Mouse (Mus musculus): ENCODE results near the gene Iffo1. TPM values are rescaled to one million over a fixed set of nuclear protein-coding genes. Genes with fewer than 3 reads are reported as not detected.

The Iffo1 gene
- total and polyA plus RNA-seq, 3 experiments, result 5.7 to 19.7 (median 7.0) TPM

DNA sequence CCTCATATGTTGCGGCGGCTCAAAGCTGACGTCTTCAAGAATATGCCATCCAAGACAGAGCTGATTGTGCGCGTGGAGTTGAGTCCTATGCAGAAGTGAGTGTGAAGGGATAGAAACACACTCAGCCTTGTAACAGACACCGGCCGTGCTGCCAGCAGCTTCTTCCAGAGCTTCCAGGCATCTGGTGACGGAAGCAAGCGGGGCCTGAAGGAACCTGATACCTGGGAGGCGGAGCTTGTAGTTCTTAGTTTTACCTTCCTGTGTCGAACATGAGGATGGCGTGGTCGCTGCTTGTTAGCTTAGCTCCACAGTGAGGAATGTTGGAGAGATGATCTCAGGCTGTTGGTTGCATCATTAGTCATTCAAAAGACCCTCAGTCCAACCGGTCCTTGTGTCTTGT is 35.7 kb upstream of the Iffo1 start:
- TF ChIP-seq EP300 (IDR thresholded peaks at IDR 0.05; ENCODE audit: insufficient read depth, low read depth, low read length), result no peak
- no peak overlapping the region for H3K9ac ChIP-seq (ENCODE audit: low read depth, low read length)
- H3K27ac ChIP-seq, result no peak overlapping the region
- H3K4me1 ChIP-seq (ENCODE audit: control insufficient read depth, insufficient read depth, low read length), result no peaks in the 10 kb centered on the region
- WGBS, result 88% methylated on average over 14 of the region's 14 CpGs
- no peak overlapping the region for H3K4me3 ChIP-seq
- no peaks in the 10 kb centered on the region for H3K79me2 ChIP-seq (replicated peaks; ENCODE audit: control insufficient read depth, insufficient read depth, low read length)
- intact Hi-C loops (cut with DNase I), result no loop called here
- DNase-seq, result no peak
- H3K36me3 ChIP-seq (ENCODE audit: control insufficient read depth, insufficient read depth, low read length), result no peaks in the 10 kb centered on the region
- no peaks in the 10 kb centered on the region for H3K27me3 ChIP-seq (ENCODE audit: control insufficient read depth, insufficient read depth, low read length)

- no peaks in the 10 kb centered on the region for H3K79me2 ChIP-seq (replicated peaks; ENCODE audit: control insufficient read depth, insufficient read depth, low read length)
- no peaks in the 10 kb centered on the region; the same call in 1 of the 2 replicates for H3K36me3 ChIP-seq (ENCODE audit: control insufficient read depth, insufficient read depth, low read length)
- no peaks in the 10 kb centered on the region for H3K4me1 ChIP-seq (ENCODE audit: control insufficient read depth, insufficient read depth, low read length)
- TF ChIP-seq EP300 (IDR thresholded peaks at IDR 0.05; ENCODE audit: insufficient read depth, low read depth, low read length) (no peak), CTCF (IDR thresholded peaks at IDR 0.05) (peak; percentile 61), POLR2A (IDR thresholded peaks at IDR 0.05; ENCODE audit: insufficient read depth, low read depth, low read length) (no peak)
- H3K27ac ChIP-seq, result no peak overlapping the region
- H3K9ac ChIP-seq (ENCODE audit: low read depth, low read length), result no peak overlapping the region
- H3K27me3 ChIP-seq (ENCODE audit: control insufficient read depth, insufficient read depth, low read length), result no peaks in the 10 kb centered on the region
- WGBS, result 84% methylated on average over 7 of the region's 7 CpGs
- no peak overlapping the region for H3K4me3 ChIP-seq
- no peak for DNase-seq
- intact Hi-C loops (cut with DNase I), result loop anchor here (5.0 kb wide), 1 partner anchor 161 kb away; no protein-coding TSS in a partner anchor
Measured at GRCm38 (mm10) chr6:125110927-125111326, 34.1 kb upstream of the Iffo1 start.

DNA sequence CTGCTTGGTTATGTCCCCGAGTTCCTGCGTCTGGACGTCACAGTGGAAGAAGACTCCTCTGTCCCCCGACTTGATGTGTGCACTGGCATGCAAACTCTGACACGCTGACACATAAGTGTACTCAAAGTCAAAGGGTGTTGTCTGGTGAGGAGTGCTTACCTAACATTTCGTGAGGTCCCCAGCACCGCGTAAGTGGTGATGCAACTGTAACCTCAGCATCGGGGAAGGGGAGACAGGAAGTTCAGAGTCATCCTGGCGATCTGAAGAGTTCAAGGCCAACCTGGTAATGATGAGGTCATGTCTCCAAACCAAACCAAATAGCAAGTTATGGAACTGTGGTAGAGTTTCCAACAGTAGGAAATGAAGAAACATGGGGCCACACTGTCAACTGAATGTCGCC is 32.5 kb upstream of the Iffo1 start:
- no peaks in the 10 kb centered on the region for H3K27me3 ChIP-seq (ENCODE audit: control insufficient read depth, insufficient read depth, low read length)
- no peak overlapping the region for H3K4me3 ChIP-seq
- H3K4me1 ChIP-seq (ENCODE audit: control insufficient read depth, insufficient read depth, low read length), result no peaks in the 10 kb centered on the region
- no peak for TF ChIP-seq EP300 (IDR thresholded peaks at IDR 0.05; ENCODE audit: insufficient read depth, low read depth, low read length)
- TF ChIP-seq CTCF (IDR thresholded peaks at IDR 0.05), result no peak
- no peak for TF ChIP-seq POLR2A (IDR thresholded peaks at IDR 0.05; ENCODE audit: insufficient read depth, low read depth, low read length)
- H3K9ac ChIP-seq (ENCODE audit: low read depth, low read length), result no peak overlapping the region
- WGBS, result 85% methylated on average over 11 of the region's 11 CpGs
- H3K79me2 ChIP-seq (replicated peaks; ENCODE audit: control insufficient read depth, insufficient read depth, low read length), result no peaks in the 10 kb centered on the region
- H3K36me3 ChIP-seq (ENCODE audit: control insufficient read depth, insufficient read depth, low read length), result no peaks in the 10 kb centered on the region; the same call in 1 of the 2 replicates
- DNase-seq, result no peak
- H3K27ac ChIP-seq, result no peak overlapping the region
- intact Hi-C loops (cut with DNase I), result loop anchor here (5.0 kb wide), 1 partner anchor 160 kb away; no protein-coding TSS in a partner anchor

DNA sequence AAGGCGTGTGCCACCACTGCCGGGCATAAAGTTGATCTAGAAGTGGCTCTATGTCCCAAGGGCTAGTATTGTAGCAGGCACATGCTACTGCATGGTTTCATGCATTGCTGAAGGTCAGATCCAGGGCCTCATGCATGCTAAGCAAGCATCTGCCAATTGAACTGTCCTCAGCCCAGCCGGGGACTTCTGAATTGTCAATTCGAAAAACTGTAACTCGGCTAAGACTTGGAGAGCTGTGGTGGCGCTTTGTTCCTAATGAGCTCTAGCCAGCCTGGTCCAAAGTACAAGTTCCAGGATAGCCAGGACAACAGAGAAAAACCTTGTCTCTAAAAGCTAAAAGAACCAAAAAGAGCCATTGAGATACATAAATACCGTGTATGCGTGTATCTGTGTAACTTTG is 25.7 kb upstream of the Iffo1 start:
- DNase-seq, result no peak
- H3K79me2 ChIP-seq (replicated peaks; ENCODE audit: control insufficient read depth, insufficient read depth, low read length), result no peaks in the 10 kb centered on the region
- intact Hi-C loops (cut with DNase I), result no loop called here
- no peak overlapping the region for H3K27ac ChIP-seq
- no peak overlapping the region for H3K9ac ChIP-seq (ENCODE audit: low read depth, low read length)
- H3K27me3 ChIP-seq (ENCODE audit: control insufficient read depth, insufficient read depth, low read length), result no peaks in the 10 kb centered on the region
- H3K4me1 ChIP-seq (ENCODE audit: control insufficient read depth, insufficient read depth, low read length), result no peaks in the 10 kb centered on the region
- H3K36me3 ChIP-seq (ENCODE audit: control insufficient read depth, insufficient read depth, low read length), result no peaks in the 10 kb centered on the region; the same call in 1 of the 2 replicates
- no peak for TF ChIP-seq POLR2A (IDR thresholded peaks at IDR 0.05; ENCODE audit: insufficient read depth, low read depth, low read length)
- TF ChIP-seq CTCF (IDR thresholded peaks at IDR 0.05), result no peak
- TF ChIP-seq EP300 (IDR thresholded peaks at IDR 0.05; ENCODE audit: insufficient read depth, low read depth, low read length), result no peak
- WGBS, result 91% methylated on average over 8 of the region's 8 CpGs
- H3K4me3 ChIP-seq, result no peak overlapping the region

DNA sequence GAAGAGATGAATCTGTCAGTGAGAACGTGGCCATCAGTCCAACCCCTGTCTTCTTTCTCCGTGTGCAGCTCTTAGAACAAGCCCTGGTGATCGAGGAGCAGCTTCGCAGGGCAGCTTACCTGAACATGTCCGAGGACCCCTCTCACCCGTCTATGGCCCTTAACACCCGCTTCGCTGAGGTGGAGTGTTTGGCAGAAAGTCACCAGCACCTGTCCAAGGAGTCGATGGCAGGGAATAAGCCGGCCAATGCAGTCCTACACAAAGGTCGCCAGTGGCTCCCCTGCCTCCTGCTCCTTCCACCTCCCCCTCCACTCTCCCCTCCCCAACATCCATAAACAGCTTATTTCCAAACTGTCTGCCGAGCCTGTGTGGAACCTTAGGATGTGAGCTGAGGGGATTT is 16.3 kb upstream of the Iffo1 start:
- WGBS, result 83% methylated on average over 12 of the region's 12 CpGs
- no peak for DNase-seq
- no peaks in the 10 kb centered on the region for H3K36me3 ChIP-seq (ENCODE audit: control insufficient read depth, insufficient read depth, low read length)
- TF ChIP-seq CTCF (IDR thresholded peaks at IDR 0.05) (no peak), EP300 (IDR thresholded peaks at IDR 0.05; ENCODE audit: insufficient read depth, low read depth, low read length) (no peak), POLR2A (IDR thresholded peaks at IDR 0.05; ENCODE audit: insufficient read depth, low read depth, low read length) (no peak)
- H3K4me1 ChIP-seq (ENCODE audit: control insufficient read depth, insufficient read depth, low read length), result peaks cover 1% of the 10 kb centered on the region; the same call in 1 of the 2 replicates
- no peak overlapping the region for H3K27ac ChIP-seq
- no peaks in the 10 kb centered on the region for H3K27me3 ChIP-seq (ENCODE audit: control insufficient read depth, insufficient read depth, low read length)
- H3K4me3 ChIP-seq, result no peak overlapping the region
- no peak overlapping the region for H3K9ac ChIP-seq (ENCODE audit: low read depth, low read length)
- no peaks in the 10 kb centered on the region for H3K79me2 ChIP-seq (replicated peaks; ENCODE audit: control insufficient read depth, insufficient read depth, low read length)
- intact Hi-C loops (cut with DNase I), result no loop called here

DNA sequence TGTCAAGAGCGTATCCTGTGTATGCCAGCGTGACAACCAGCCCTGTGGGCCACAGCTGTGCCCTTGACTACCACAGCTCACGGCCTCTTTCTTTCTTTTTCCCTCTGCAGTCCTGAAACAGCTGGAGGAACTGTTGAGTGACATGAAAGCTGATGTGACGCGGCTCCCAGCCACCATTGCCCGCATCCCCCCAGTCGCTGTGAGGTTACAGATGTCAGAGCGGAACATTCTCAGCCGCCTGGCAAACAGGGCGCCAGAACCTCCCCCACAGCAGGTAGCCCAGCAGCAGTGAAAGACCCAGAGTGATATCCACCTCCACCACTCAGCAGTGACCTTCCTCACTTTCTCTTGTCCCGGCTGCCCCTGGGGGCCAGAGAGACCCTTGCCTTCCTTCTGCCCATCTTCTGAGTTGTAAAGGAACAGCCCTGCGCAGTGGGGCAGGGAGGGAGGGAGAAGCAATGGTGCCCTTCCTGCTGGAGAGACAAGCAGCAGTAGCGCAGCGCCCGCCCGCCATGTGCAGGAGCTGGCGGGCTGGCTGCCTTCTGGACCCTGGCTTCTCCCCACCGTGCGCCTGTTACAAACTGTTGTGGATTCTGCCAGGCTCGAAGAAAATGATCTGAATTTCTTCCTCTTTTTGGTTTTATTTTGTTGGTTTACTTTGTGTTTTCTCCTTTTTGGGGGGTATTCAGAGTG is 15.2 kb upstream of the Iffo1 start:
- Histone ChIP-seq H3K4me1 (ENCODE audit: control insufficient read depth, insufficient read depth, low read length) (peaks cover 1% of the 10 kb centered on the region; the same call in 1 of the 2 replicates), H3K27me3 (ENCODE audit: control insufficient read depth, insufficient read depth, low read length) (no peaks in the 10 kb centered on the region), H3K79me2 (replicated peaks; ENCODE audit: control insufficient read depth, insufficient read depth, low read length) (no peaks in the 10 kb centered on the region), H3K36me3 (ENCODE audit: control insufficient read depth, insufficient read depth, low read length) (no peaks in the 10 kb centered on the region), H3K27ac (no peak overlapping the region), H3K9ac (ENCODE audit: low read depth, low read length) (no peak overlapping the region), H3K4me3 (no peak overlapping the region)
- DNase-seq, result no peak
- no peak for TF ChIP-seq CTCF (IDR thresholded peaks at IDR 0.05)
- TF ChIP-seq EP300 (IDR thresholded peaks at IDR 0.05; ENCODE audit: insufficient read depth, low read depth, low read length), result no peak
- TF ChIP-seq POLR2A (IDR thresholded peaks at IDR 0.05; ENCODE audit: insufficient read depth, low read depth, low read length), result no peak
- intact Hi-C loops (cut with DNase I), result loop anchor here (1.0 kb wide), 1 partner anchor 30 kb away; no protein-coding TSS in a partner anchor
- 90% methylated on average over 20 of the region's 20 CpGs for WGBS

All from heart, adult 2 months (tissue).